Mouse (Mus musculus): ENCODE measurements around the gene Jarid2.

The Jarid2 gene

DNA sequence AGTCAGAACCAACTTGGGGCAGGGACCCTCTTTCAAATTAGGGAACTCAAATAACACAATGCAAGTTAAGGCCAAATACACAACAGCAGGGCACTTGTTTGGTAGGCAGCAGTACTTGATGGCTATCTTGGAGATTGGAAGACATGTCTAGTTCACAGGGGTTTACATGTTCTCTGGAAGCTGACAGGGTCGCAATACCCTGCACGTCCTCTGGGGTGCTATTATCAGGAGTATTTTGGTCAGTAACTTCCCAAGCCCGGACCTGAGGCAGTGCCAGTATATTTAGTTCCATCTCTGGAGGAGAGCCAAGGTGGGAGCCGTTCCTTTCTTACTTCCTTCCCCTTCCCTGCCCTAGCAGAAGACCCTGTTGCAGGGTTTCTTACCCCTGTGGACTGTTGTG is 186.7 kb downstream of the Jarid2 start:
- no peak for DNase-seq (ENCODE audit: low spot score in 2 of 2)

DNA sequence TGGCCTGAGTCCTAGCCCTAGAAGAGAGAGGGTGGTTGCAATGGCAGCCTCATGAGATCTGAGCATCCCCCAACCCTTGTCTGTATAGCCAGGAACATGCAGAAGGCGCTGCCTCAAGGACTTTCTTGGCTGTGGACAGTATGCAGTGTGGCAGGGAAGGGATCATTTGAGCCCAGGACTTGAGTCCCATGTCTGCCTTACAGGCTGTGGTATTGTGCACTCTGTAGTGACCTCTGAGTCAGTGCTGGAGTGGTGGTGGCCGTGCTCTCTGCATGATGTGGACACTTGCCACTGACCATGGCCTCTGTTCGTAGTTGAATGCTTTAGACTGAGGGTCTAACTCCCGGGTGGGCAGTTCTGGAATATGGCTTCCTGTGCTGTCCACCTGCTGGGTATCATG is 187.9 kb downstream of the Jarid2 start:
- DNase-seq (ENCODE audit: low spot score in 2 of 2) = no peak

DNA sequence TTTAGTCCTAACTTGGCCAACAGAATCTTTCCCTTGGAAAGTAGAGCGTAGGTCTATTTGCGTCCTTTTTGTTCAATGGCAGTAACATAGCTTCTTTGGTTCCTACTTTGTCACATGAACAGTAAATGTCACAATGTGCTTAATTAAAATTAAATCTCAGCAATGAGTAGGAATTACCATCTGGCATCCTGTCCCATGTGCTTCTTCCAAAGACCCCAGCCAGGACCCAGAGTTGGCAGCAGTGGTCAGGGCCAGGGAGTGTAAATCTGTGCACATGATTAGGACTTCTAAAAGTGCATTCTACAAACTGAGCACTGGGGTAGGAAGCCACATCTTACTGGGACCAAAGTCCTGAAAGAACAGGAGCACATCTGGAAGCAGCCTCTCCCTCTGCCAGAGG is 189.0 kb downstream of the Jarid2 start:
- DNase-seq (ENCODE audit: low spot score in 2 of 2) = no peak

DNA sequence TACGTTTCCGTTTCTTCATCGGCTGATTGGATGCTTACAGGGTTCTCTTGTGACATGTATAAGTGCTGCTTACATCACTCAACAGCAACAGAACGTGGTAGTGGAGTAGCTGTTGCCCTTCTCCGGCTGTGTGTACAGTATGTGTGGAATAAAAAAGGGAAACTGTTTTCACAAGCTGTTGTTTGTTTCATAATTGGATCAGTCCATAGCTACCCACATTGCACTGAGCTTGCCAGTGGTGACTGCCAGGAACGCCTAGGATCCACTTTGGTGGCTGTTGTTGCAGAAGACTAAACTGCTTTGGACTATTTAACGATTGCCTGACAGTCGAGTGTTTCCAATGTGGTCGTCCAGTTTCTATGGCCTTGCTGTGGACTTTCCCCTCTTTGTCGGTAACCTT is 191.8 kb downstream of the Jarid2 start:
- no peak for DNase-seq (ENCODE audit: low spot score in 2 of 2)

DNA sequence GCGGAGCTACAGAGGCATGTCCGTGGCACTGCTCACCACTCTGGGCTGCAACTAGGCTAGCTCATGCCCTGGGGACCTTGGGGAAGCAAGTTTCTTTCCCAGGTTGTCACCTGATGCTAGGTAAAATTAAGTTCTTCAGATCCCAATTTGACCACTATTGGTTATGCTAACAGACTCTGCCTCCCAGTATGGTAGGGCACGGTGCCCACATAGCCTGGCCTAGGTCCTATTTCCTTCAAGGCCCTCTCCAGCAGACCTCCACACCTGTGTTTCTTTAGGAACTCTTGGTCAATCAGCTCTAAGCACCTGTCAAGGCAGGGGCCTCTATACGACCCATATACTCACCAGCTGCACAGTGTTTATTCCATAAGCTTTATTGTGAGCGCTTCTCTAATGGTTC is 192.4 kb downstream of the Jarid2 start:
- no peak for DNase-seq (ENCODE audit: low spot score in 2 of 2)

DNA sequence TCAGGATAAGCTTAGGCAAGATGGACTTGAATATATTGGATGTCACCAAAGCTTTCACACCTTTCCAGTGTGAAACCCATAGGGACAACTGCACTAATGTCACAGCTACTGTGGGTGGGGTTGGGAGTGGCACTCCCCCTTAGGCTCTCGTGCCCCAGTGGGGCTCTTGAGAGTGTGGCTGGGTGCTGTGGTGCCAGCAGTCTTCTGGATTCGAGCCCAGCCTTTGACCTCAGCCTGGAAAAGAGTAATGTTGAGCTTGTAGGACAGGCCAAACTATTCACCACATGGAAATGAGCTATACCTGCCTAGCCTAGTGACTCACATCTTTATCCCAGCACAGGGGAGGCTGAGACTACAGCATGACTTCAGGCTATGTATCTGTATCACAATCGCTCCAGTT is 194.8 kb downstream of the Jarid2 start:
- no peak for DNase-seq (ENCODE audit: low spot score in 2 of 2)

DNA sequence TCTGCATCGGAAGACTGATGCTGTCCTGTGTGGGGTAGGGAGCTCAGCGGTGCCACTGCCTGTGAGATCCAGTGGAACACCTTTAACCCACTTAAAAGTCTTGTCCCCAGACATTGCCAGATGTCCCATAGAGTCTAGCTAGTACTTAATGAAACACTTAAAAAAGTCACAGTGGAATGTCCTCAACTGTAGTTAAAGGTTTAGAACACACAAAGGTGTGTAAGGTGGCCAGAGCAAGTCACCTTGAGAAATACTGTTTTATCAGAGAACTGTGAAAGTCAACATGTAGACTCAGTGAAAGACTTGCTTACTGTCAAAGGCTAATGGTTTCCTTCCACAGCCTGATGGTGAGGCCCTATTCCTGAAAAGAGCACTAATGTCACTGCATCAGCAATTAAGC is 195.9 kb downstream of the Jarid2 start:
- DNase-seq (ENCODE audit: low spot score in 2 of 2) = no peak

DNA sequence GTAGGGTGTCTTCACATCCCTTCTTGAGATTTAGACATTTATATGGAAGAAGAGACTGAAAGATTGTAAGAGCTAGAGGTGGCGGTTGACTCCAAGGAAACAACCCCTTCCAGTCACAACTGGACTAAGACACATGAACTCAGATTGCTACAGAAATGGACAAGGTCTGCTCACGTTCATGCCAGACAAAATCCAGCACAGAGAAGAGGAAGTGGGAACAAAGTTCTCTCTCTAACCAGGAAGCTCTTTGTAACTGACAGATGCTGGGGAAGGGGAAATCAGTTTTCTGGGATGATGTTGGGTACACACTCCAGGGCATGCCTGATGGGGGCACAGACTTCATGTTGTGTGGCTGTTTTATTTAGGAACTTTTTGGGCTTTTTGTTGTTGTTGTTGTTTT is 197.0 kb downstream of the Jarid2 start:
- DNase-seq (ENCODE audit: low spot score in 2 of 2) = no peak

DNA sequence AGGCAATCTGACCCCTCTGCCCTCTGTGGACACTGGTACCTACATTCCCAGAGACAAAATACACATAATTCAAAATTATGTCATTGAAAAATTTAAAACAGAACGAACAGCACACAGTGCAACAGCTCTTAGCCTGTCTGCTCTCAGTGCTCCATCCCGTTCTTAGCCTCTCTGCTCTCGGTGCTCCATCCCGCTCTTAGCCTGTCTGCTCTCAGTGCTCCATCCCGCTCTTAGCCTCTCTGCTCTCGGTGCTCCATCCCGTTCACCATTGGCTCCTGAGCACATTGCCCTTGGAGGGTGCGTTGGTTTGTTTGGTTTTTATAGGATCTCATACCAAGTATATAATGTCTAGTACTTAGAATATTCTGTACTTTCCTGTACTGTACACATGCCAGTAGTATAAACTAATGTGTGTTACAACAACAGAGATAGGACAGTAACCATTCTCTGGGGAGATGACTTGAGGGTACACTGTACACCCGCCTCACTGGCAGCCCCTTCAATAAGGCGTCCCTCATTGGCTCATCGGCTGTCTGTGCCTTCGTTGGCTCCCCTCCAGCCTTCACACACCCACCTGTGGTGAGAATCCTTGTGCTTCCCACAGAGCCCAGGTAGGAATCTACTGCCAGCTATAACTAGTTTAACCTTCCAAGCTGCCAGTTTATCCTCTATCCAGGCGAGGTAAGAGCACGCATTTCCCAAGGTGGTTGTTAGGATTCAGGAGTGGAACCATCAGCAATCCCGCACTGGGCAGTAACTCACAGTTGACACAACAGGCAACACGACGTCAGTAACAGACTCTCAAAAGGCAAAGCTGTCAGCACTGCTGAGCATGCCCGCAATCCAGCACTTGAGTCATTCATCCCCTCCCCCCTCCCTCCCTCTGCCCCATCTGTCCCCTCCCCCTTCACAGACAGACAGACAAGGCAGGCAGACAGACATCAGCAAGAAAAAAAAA is 203.3 kb downstream of the Jarid2 start:
- no peak for DNase-seq (ENCODE audit: low spot score in 2 of 2)

DNA sequence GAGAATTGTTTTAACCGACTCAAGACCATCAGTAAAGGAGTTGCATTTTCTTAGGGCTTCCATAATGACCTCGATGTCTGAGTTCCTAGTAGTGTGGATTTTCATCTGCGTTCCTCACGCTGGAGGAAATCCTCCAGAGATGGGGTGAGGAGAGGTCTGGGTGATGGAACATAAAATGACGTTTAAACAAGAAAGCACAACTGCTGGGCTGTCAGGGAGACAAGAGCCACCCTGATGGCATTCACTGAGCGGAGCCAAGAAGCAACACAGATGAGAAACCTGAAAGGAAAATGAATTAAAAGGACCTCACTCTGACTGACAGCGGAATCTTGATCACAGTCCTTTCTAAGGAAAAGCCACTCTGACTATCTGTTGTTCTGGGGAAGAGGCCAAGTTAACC is 204.3 kb downstream of the Jarid2 start:
- DNase-seq (ENCODE audit: low spot score in 2 of 2) = no peak

DNA sequence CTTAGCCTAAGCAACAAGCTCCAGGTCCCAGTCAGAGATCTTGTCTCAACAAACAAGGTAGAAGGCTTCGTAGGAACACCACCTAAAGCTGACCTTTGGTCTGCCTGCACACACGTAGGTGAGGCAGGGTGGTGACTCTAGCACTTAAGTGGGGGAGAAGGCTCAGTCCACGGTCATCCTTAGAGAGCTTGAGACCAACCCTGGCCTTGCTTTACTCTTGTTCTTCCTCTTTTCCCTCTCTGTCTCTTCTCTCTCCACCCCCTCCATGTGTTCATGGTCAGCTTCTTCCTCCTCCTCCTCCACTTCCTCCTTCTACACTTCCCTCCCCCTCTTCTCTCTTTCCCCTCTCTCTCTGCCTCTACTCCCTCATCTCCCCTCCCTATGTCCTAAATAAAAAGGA is 208.4 kb downstream of the Jarid2 start:
- no peak for DNase-seq (ENCODE audit: low spot score in 2 of 2)

DNA sequence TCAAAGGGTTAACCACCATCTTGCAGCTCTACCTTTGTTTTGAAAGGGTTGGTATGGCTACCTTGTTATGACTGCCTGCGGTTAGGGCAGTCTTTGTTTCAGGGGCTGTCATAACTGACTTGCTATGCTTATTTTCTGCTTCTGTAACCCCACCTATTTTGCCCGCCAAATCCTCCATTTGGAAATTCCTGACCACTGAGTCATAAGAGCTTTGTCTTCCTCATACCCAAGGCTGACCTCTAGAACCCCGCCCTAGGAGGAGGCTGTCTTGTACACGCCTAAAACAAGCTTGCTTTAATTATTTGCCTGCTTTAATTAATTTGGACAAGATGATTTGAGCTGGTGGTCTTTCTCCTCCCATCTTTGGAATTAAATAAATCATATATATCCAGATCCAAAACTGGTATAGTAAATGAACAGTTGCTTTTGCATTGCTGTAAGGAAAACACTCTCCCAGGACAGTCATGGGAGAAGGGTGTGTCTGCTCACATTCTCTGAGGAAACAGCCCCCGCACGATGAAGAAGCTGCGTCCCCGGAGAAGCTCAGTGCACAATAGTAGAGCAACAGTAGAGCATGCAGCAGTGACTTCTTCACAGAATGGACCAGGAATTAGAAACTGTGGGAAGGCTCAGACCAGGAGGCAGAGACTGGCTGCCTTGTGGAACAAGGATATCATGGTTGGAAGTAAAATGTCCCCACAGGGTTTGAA is 210.2 kb downstream of the Jarid2 start:
- no peak for DNase-seq (ENCODE audit: low spot score in 2 of 2)

DNA sequence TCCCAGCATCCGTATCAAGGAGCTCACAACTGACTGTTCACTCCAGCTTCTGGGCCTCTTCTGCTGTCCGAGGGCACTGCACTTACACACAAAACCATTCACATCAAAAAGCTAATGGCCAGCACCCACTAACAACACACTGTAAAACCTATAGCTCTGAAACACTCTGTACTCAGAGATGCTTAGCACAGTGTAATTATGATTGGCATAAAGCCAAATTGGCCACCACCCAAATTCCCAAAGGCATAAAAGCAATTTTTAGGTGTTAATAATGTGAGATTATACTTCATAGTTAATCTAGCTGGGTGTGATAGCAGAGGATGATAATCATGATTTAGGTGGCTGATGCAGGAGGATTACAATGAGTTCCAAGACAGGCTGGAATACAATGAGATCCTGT is 214.3 kb downstream of the Jarid2 start:
- no peak for DNase-seq (ENCODE audit: low spot score in 2 of 2)

DNA sequence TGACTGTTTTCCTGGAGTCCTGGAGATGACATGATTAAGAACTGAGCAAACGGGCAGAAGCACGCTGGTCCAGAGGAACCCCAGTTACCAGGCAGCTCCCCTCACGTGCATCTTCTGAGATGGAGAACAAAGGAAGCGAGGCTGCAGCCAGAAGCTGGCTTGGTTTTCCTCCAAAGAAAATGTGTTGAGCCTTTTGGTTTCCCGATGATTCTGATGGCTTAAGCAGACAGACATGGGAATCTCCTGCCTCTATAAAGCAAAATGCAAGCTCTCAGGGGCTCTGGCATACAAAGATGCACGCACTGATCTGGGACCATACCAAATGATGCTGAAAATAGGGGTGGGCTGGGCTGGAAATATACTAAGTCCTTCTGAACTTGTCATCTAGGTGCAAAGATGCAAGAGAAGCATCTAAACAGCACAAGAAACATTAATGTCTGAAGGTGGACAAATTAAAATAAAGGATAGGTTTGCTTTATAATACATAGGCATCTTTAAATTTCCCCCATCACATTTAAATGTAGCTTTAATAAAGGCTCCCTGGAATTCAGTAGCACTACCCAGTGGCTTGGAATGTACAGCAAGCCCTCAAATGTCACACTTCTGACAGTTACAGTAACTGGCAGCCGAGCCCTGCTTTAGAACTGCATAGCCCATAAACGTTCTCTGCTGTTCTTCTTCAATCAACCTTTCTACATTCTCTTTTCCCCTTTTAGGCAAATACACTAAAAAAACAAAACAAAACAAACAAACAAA is 217.8 kb downstream of the Jarid2 start:
- DNase-seq (ENCODE audit: low spot score in 2 of 2) = peak in 1 of 2 experiments; percentile 32

DNA sequence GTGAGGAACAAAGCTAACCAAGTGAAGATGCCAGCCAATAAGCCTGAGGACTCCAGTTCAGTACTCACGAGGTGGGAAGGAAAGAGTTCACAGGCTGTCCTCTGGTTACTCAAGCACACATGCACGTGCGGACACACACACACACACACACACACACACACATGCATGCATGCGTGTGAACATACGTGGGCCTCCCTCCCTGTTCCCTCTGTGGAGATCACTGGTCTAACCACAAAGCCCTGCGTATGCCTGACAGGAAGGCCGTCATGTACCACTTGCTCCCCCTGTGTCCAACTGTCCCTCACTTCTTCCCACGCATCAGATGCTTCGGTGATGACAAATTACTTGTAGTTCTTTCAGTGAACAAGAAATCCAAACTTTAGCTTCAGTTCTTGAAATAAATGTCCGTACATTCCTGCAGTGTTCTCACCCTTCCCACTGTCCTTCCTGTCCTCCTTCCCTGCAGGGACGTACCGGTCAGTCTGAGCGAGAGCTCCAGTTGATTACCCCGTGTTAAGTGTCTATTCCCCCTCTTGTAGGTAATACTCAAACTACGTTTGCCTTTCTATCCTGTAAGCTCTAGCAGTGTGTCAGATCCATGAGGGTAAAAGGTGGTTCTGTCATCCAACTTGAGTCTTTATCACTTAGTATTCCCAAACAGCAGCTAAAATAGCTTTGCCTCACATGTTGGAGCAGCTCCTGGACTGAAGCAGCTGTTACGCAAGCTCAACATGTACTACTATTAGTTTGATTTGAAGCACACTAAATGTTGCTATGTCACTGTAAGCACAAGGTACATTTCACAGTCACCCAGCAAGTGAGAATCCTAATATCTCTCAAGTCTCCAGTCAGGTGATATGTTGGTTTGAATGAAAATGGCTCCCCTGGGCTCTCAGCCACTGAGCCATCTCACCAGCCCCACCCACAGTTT is 219.3 kb downstream of the Jarid2 start:
- DNase-seq (ENCODE audit: low spot score in 2 of 2) = no peak

DNA sequence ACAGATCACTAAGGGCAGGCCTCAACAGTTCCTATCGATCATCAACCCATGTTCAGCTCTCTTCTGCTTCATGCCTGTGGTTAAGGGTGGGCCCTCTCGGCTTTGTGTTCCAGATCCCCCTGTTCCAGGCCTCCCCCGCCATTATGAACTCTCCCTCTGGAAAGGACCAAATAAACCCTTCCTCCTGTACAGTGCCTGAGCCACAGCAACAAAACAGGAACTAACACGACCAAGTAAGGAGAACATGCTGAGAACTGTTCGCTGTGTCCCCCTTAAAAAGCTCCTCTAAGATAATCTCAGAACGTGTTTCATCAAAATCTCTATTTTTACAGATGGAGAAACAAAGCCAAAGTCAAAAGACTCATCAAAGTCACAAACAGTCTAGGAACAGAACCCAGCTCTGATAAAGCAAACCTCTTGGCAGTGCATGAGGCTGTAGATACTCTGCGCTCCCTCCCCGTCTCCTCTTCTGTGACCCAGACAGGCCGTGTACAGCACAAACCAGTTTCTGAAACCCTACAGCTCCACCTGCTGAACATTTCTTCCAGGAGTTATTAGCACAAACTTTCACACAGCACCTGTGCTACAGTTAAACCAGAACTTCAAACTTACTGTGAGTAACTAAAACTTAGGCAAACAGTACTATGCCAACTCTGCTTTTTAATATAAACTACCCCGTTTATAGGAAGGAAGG is 223.3 kb downstream of the Jarid2 start:
- DNase-seq (ENCODE audit: low spot score in 2 of 2) = no peak

DNA sequence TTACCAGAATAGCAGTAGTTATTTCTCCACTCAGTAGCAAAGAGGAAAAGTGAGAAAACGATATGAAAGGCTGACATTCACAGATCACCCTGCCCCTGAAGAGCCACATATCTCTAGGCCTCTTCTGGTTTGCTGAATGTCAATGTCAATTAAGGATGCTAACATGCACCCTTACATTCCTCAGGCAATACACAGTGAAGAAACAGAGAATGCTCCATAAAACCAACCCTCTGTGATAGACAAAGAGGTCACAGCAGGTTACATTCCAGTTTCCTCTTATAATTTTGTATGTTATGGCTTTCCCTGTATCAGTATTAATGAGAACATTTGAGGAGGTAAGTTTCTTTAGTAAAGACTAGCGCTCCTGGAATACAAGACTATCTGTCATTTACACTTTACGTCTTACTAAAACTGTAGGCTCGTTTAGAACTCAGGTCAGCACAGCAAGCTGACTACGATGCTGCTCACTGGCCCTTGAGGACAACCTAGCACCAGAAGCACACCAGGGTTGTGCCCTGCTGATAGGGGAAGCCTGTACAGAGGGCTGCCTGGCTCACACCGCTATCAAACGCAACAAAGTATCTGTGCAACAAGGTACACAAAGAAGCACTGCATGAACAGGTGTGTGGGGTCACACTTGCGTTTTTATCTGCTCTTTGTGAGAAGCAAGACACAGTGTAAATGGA is 224.4 kb downstream of the Jarid2 start:
- no peak for DNase-seq (ENCODE audit: low spot score in 2 of 2)

DNA sequence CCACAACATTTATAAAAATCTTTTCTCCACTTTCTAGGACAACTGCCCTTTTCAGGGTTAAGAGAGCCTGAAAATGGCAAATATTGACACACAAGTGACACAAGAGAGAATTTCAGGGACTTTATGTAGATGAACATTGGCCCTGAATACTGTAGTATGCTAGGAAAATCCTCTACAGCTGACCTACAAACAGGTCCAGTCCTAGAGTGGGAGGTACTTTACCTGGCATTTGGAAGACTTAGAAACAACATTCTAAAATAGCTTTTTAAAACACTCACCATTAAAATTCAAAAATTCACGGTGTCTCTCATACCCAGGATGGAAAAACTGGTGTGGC is 224.9 kb downstream of the Jarid2 start:
- DNase-seq (ENCODE audit: low spot score in 2 of 2) = no peak

DNA sequence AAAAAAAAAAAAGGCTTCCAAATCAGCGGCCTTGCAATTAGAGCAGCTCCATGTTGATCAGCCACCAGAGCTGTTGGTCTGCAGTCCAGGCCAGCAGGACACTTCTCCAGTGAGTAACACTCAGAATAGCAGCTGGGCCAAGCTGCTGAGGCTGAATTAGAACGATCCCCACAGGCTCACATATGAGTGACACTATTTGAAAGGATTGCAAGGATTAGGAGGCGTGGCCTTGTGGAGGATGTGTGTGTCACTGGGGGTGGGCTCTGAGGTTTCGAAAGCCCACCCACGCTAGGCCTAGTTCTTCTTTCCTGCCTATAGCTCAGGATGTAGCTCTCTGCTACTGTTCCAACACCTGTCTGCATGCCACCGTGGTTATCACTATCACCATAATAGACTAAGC is 226.5 kb downstream of the Jarid2 start:
- no peak for DNase-seq (ENCODE audit: low spot score in 2 of 2)

DNA sequence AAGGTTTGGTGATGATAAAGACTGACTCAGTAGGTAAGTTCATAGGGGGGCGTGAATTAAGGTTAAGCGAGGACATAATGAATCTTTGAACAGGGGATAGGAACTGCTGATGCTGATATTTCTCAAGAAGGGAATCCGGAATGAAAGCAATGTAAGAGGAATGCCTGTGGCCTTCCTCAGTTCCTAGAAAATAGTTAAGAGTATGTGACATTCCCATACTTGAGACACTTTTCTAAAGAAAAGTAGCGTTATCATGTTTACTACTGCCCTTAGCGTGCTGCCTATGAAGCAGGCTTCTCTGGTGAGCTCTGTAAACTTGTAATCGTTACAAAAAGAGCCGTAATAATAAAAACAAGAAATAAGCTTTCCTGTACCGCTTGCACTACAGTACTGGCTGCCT is 227.8 kb downstream of the Jarid2 start:
- no peak for DNase-seq (ENCODE audit: low spot score in 2 of 2)

All from frontal cortex, postnatal 10 days (tissue).